Mouse (Mus musculus) kidney, postnatal 0 days (tissue): ENCODE data around the gene I830077J02Rik. TPM values are rescaled to one million over a fixed set of nuclear protein-coding genes. Genes with fewer than 3 reads are reported as not detected.
A peak's percentile ranks its signal among the peaks of the same experiment; 100 is the strongest.

ENCODE experiments used
- ATAC-seq: fragments of 200-750 bp; cut with Nextera tagmentation; replicated peaks from 2 replicates; pipeline ENCODE4 v1.8.0; 2017; ENCODE audit warnings: low read depth, moderate number of reproducible peaks, moderate TSS enrichment, moderate library complexity; ENCODE audit not compliant: low FRiP score
- DNase-seq: peaks from one replicate; pipeline ENCODE4 v3.0.0-alpha.2; 2016; ENCODE audit warnings: low spot score
- H3K27ac ChIP-seq: fragments of 300-500 bp; sonication (generic); 2 replicates; pipeline ENCODE4 v1.5.1; 2014; ENCODE audit warnings: mild to moderate bottlenecking
- H3K27me3 ChIP-seq: fragments of 300-500 bp; sonication (generic); 2 replicates; pipeline ENCODE4 v1.6.1; 2014; ENCODE audit warnings: low read length, mixed read lengths; ENCODE audit not compliant: insufficient read depth
- H3K36me3 ChIP-seq: fragments of 300-500 bp; sonication (generic); 2 replicates; pipeline ENCODE4 v1.6.1; 2014; ENCODE audit warnings: low read length, mixed read lengths; ENCODE audit not compliant: insufficient read depth
- H3K4me1 ChIP-seq: fragments of 300-500 bp; sonication (generic); replicated peaks from 2 replicates; pipeline ENCODE4 v1.6.1; 2014; ENCODE audit warnings: antibody characterized with exemption, low read length, mixed read lengths; ENCODE audit not compliant: insufficient read depth
- H3K4me2 ChIP-seq: fragments of 300-500 bp; sonication (generic); 2 replicates; pipeline ENCODE4 v1.6.1; 2014; ENCODE audit warnings: mild to moderate bottlenecking, low read length, moderate library complexity, mixed read lengths
- H3K4me3 ChIP-seq: fragments of 300-500 bp; sonication (generic); replicated peaks from 2 replicates; pipeline ENCODE4 v1.5.1; 2014; ENCODE audit warnings: low read depth, low read length
- H3K9ac ChIP-seq: fragments of 300-500 bp; sonication (generic); 2 replicates; pipeline ENCODE4 v1.6.1; 2014; ENCODE audit warnings: low read depth, low read length
- H3K9me3 ChIP-seq: fragments of 300-500 bp; sonication (generic); replicated peaks from 2 replicates; pipeline ENCODE4 v1.6.1; 2016; ENCODE audit warnings: low read length, inconsistent platforms, mixed read lengths
- CTCF ChIP-seq: IDR thresholded peaks from 2 replicates; pipeline ENCODE4 v1.5.1; 2016; ENCODE audit warnings: antibody characterized with exemption, low read depth, mild to moderate bottlenecking, moderate library complexity
- WGBS: fragments of 180-500 bp; shearing (Covaris S2); extraction: QIAGEN DNeasy Blood & Tissue Kit; methylation state at CpG from one replicate; pipeline ENCODE4 v1.1.7; 2014; 5-methylcytosine and 5-hydroxymethylcytosine counted together
- polyA plus RNA-seq: library from polyadenylated mRNA; unstranded; fragments of >200 nt; fragmentation: Nextera tagmentation; extraction: Ambion mirVana; gene quantifications from 2 replicates; pipeline ENCODE4 v1.2.1, GENCODE M21; 2015

I830077J02Rik gene
- polyA plus RNA-seq, 1 experiment from 2014 or later = 0.24 TPM

DNA sequence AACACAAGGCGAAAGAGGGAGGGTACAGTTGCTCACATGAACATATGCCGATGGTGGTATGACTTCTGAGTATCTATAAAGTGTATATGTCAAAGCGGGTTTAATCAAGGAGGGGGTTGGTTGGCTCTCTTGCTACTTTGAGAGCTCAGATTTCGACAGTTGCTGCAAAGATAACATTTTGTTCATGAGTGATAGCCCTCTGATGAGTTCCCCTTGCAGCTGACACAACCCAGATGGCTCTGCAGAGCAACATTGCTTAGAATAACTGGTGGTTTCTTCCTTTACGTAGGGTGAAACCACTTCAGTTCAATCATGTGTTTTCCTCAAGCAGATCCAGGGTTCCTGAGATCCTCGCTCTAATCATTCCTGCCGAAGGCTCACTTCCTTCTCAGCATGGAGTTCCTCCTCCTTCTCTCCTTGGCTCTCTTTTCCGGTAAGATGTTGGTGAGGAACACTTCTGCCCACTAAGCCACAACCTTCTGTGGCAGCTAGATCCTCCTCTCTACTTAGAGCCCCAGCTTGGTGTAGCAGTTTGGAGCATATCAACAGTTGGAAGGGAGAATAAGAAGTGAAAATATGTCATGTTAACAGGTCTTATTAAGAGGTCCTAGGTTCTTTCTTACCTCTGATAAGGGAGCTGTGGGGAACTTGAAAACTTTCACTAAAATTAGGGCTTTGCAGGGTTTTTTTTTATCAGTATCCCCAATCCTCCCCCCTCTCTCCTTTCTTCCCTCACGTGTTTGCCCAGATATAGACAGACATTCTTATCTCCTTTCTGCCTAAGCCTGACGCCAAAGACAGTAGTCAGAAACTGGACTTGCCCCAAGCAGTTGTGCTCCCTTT is 18.4 kb downstream of the I830077J02Rik start:
- no peaks in the 10 kb centered on the region for H3K4me1 ChIP-seq
- no peak overlapping the region for H3K9ac ChIP-seq
- WGBS = 40% methylated on average over 10 of the region's 10 CpGs
- DNase-seq = peak; percentile 37
- no peak for ATAC-seq
- H3K4me3 ChIP-seq = no peak overlapping the region
- H3K36me3 ChIP-seq = no peaks in the 10 kb centered on the region
- H3K4me2 ChIP-seq = no peak overlapping the region
- no peaks in the 10 kb centered on the region for H3K27me3 ChIP-seq
- no peak overlapping the region for H3K27ac ChIP-seq
- no peaks in the 10 kb centered on the region for H3K9me3 ChIP-seq
- TF ChIP-seq CTCF = no peak

DNA sequence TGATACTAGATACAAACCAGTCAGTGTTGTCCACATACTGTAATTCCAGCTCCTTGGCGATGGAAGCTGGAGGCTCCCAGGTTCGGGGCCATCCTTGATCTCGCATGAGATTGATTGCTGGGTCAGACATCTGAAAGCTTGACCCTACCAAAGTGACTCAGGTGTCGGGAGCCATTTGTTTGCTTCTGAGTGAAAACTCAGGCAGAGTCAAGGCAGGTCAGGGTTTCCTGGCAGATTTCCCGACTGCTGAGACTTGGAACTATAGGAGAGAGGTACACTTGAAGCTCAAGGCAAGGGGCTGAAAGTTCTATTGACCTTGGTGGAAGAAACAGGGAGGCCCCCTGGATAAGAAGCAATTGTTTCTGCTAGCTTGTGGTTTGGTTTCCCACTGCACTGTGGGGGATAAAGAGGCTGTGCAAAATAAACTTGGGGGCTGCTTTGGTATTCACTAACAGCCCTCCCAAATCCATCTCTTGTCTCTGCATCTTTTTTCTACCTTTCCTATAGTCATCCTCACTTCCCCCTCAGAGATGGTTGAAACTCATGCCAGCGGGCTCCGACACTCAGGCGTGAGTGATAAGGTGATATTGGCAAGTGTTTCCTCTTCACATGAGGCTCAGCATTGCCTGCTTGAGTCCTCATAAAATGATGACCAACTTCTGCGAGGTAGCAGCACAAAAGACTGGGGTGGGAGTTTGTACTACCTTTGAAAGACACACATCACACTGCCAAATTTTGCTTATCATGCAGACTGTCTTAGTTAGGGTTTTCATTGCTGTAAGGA is 20.2 kb downstream of the I830077J02Rik start:
- no peak for TF ChIP-seq CTCF
- Histone ChIP-seq H3K9ac (no peak overlapping the region), H3K36me3 (no peaks in the 10 kb centered on the region), H3K9me3 (no peaks in the 10 kb centered on the region), H3K4me2 (no peak overlapping the region), H3K27ac (no peak overlapping the region), H3K4me1 (no peaks in the 10 kb centered on the region), H3K4me3 (no peak overlapping the region), H3K27me3 (no peaks in the 10 kb centered on the region)
- WGBS = 54% methylated on average over 9 of the region's 9 CpGs
- DNase-seq = no peak
- ATAC-seq = no peak

DNA sequence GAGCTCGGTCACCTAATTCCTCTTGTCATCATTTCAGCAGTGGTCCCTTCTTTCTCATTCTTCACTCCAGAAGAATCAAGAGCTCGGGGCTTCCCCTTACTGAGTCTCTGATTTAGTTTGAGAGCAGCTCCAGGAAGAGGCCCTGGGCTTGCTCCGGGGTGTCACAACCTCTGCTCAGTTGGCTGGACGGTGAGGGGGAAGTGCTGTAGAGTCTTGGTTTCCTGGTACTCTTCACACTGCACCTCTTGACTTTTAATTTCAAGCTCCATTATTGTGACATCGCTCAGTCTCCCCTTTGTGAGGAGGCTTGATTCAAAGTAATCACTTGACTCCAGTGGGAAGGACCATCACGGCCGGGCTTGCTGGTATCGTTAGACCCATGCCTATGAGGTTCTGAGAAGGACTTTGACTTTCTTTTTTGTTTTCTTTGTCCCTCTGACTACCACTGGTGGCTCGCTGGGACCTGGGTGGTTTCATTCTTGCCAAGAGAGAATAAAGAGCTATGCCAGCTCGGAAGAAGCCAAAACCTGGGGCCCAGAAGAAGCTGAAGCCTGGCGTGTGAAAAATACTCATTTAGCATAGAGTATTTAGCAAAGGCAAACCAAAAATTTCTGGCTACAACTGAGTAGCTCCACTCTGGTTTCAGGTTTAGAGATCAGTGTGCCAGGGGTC is 21.8 kb downstream of the I830077J02Rik start:
- Histone ChIP-seq H3K9me3 (no peaks in the 10 kb centered on the region), H3K36me3 (no peaks in the 10 kb centered on the region), H3K27ac (no peak overlapping the region), H3K4me2 (no peak overlapping the region), H3K4me3 (no peak overlapping the region), H3K4me1 (no peaks in the 10 kb centered on the region), H3K9ac (no peak overlapping the region), H3K27me3 (no peaks in the 10 kb centered on the region)
- WGBS = 85% methylated on average over 11 of the region's 11 CpGs
- TF ChIP-seq CTCF = no peak
- no peak for ATAC-seq
- DNase-seq = no peak

- Histone ChIP-seq H3K9me3 (no peaks in the 10 kb centered on the region), H3K9ac (no peak overlapping the region)
- 96% methylated on average over 4 of the region's 4 CpGs for WGBS
These were observed 23.5 kb downstream of the I830077J02Rik start for GRCm38 (mm10) chr3:105908976-105909375.

DNA sequence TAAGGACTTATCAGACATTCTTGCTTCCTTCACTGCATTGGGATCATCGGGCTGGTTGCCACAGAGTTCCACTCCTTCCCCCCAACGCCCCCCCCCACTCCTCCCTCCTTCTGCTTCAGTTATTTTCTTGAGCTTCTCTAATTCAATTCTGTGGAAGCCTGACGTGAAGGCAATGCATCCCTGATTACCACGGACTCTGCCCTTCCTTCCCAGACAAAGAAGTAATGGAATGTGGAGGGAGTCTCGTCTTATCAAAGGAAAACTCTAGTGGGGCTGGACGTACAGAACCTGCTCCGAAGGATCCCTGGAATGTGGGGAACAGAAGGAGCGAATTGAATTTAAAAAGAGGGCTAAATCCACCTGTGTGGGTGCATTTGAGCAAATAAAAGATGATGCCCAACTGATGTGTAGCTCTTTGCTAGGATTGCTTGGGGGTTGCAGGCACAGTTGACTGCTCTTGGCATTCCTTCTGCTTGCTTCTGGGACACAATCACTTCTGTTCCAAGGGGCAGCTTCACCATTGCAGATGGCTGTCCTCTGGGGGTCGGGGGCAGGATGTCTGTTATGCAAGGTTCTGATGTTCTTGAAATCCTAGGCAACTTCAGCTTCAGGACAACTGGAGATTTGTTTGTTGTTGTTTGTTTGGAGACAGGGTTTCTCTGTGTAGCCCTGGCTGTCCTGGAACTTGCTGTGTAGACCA is 24.4 kb downstream of the I830077J02Rik start:
- Histone ChIP-seq H3K36me3 (no peaks in the 10 kb centered on the region), H3K27ac (no peak overlapping the region), H3K4me2 (no peak overlapping the region), H3K27me3 (no peaks in the 10 kb centered on the region), H3K9me3 (no peaks in the 10 kb centered on the region), H3K4me3 (no peak overlapping the region), H3K9ac (no peak overlapping the region), H3K4me1 (no peaks in the 10 kb centered on the region)
- 45% methylated on average over 9 of the region's 9 CpGs for WGBS
- ATAC-seq (no peak), DNase-seq (no peak)
- no peak for TF ChIP-seq CTCF

More at GRCm38 (mm10) chr3:105908976-105909375, 23.5 kb downstream of the I830077J02Rik start:
- Histone ChIP-seq H3K4me3 (no peak overlapping the region), H3K4me2 (no peak overlapping the region), H3K36me3 (no peaks in the 10 kb centered on the region), H3K27me3 (no peaks in the 10 kb centered on the region), H3K27ac (no peak overlapping the region), H3K4me1 (no peaks in the 10 kb centered on the region)
- DNase-seq (no peak), ATAC-seq (no peak)
- TF ChIP-seq CTCF = no peak

DNA sequence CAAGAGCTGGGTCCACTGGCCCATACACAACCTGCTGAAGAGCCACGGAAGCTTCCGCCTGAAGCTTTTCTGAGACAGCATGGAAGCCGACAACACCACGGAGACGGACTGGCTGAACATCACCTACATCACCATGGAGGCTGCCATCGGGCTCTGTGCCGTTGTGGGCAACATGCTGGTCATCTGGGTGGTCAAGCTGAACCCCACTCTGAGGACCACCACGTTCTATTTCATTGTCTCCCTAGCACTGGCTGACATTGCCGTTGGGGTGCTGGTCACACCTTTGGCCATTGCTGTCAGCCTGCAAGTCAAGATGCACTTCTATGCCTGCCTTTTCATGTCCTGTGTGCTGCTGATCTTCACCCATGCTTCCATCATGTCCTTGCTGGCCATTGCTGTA is 27.7 kb downstream of the I830077J02Rik start:
- no peaks in the 10 kb centered on the region for H3K9me3 ChIP-seq
- no peak overlapping the region for H3K27ac ChIP-seq
- H3K9ac ChIP-seq = no peak overlapping the region
- ATAC-seq = no peak
- TF ChIP-seq CTCF = no peak
- no peaks in the 10 kb centered on the region for H3K36me3 ChIP-seq
- H3K4me3 ChIP-seq = no peak overlapping the region
- H3K4me2 ChIP-seq = no peak overlapping the region
- 95% methylated on average over 9 of the region's 9 CpGs for WGBS
- no peaks in the 10 kb centered on the region for H3K27me3 ChIP-seq
- no peaks in the 10 kb centered on the region for H3K4me1 ChIP-seq
- no peak for DNase-seq
